Mouse (Mus musculus) cerebellum, adult 9-11 months (tissue): ENCODE measurements around the gene Msi2.

Experiments
- DNase-seq: peaks from one replicate; pipeline ENCODE4 v3.0.0; 2022

Gene Msi2

DNA sequence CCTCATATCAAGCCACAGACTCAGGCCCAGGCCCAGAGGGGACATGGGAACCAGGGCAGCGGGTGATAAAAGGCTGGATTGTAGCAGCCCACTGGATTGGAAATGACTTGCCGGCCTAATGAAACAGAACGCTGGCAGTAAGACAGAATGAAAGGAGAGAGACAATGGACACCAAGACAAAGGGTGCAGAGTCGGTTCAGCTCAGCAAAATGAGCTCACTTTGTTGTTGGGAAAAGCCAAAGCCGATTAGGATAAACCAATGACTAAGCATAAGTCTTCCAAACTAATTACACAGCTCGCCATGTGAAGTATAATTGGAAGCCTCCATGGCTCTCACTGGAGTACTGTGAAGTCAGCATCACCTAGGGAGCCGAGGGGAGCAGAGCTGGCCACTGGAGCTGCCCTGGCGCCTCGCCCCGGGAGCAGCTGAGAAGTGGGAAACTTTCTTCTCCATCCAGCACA lies 133.1 kb downstream of the Msi2 start:
- DNase-seq = no peak

DNA sequence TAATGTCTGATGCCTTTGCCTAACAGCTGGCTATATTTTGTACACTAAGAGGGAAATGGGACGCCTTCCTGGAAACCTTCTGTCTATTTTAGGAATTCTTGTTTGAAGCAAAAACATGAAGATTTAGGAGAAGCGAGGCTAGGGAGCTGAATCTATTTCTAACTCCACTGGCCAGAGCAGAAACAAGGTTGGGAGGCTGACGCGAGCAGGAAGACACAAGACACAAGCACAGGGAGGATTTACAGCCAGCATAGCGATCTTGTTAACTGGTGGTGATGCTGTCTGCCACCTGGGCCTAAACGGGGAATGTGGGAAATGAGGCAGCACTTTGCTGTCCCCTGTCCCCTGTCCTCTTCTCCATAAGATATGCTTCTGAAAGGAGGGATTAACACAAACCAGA lies 134.4 kb downstream of the Msi2 start:
- DNase-seq = no peak

DNA sequence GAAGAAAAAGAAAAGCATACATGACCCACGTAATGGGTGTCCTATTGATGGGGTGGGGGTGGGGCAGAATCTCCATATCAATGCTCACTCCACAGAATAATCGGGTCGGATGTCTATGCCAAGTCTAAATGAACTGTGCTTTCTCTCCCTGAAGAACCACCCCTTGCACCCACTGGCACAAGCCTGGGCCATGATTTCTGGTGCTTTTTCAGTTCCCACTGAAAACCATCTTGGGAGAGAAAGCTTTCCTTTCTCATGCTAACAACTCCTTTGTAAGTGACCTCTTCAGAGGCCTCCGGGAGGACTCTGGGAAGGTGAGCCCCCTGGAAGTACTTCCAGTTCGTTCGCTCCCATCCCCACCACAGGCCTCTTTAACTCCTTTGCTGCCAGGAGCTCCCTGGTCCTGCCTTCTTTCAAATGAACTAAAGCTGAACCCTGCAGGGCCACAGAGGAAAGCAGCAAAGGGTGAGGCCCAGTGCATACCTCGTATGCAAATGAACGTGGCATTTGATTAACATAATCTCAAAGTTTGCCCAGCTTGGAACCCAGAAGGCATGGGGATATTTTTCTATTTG lies 135.0 kb downstream of the Msi2 start:
- DNase-seq = no peak

DNA sequence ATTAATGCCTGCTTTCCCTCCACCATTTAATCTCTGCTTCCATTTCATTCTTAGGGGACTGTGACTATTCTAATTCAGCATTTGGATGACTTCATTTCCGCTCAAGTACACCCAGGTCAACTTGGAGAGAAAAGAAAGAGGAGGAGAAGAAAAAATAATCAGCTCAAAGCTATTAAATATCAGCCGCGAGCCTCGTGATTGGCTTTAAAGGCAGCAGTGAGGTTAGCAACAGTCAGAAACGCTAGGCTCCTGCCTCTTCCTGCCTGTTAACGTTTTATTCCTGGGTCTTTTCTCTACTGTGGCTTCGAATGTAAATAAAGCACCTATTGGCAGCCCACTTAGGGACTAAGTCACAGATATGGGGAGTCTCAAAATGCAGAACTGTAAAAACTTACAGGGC lies 135.5 kb downstream of the Msi2 start:
- DNase-seq = no peak

DNA sequence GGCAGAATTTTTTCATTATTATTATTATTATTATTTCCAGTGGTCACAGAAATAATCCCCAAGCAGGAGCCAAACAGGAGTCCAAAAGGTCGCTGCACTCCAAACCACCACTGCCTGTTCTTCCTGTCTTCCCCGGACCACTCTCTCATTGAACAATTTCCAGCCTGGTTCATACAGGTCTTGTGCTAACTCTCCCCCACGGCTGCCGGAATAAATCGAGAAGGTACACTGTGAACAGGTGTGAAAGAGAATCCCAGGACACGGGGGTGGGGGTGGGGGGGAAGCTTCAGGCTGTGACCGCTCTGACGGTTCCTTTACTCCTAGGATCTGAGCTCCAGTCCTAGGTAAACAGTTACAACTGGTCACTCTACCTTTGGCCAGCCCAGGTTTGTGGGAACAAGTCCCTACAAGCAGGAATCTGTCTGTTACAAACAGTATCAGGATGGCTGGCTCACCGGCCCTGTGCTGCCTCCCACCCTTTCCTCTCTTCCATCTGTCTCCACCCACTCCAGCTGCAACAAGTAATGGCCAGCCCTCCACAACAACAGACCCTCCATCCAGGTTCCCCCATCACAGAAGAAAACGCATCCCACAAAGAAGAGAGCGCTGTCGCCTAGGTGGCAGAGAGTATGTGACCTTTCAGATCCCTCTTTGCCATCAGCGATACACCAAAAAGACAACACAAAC lies 136.1 kb downstream of the Msi2 start:
- no peak for DNase-seq

DNA sequence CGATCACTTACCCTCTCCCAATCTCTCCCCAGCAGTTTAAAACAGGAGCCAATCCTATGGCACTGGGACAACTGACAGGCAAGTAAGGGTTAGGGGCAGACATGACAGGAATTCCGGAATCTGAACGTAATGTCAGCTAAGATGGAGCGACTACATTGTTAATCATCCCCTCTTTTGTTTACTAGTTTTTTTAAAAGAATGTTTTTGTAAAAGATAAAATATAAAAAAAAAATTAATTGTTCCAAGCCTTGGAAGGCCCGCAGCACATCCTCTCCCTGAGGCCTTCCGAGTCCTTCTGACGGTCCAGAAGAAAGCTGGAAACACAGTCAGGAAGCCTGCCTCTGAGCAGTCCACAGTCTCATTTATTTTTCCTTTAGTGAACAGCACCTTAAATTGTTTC lies 136.9 kb downstream of the Msi2 start:
- DNase-seq = no peak

DNA sequence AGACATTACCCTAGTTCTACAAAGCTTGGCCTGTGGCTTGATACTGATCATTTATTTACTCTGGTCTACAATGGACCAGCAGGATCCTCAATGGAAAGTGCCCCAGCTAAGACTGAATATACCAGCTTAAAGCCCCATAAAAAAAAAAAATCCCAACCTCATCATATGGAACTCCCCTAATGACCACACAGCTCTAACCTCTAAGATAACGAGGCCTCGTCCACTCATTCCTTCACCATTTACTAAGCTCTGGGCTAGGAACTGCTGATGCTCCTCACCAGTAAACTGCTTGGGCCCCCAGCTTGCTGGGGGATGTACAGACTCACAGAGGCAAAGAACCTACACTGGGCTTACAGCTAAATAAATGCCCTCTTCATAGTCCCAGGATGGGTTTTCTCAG lies 139.6 kb downstream of the Msi2 start:
- no peak for DNase-seq

DNA sequence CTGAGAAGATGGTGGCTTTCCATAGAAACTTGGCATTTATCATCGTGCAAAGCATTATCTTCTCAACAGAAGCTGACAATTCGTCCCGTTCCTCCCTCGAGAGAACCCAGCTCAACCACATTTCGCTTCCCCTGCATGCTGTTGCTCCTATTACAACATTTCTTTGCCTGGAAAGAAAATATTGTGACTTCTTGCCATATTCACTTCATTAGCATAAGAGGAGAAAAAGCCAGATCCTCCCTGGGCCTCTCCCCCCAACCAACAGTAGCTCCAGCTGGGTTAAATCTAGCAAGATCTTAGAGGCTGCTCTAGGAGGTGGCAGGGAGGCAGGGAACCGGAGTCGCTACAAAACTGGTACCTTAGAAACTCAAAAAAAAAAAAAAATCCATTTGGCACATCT lies 141.2 kb downstream of the Msi2 start:
- DNase-seq = no peak

DNA sequence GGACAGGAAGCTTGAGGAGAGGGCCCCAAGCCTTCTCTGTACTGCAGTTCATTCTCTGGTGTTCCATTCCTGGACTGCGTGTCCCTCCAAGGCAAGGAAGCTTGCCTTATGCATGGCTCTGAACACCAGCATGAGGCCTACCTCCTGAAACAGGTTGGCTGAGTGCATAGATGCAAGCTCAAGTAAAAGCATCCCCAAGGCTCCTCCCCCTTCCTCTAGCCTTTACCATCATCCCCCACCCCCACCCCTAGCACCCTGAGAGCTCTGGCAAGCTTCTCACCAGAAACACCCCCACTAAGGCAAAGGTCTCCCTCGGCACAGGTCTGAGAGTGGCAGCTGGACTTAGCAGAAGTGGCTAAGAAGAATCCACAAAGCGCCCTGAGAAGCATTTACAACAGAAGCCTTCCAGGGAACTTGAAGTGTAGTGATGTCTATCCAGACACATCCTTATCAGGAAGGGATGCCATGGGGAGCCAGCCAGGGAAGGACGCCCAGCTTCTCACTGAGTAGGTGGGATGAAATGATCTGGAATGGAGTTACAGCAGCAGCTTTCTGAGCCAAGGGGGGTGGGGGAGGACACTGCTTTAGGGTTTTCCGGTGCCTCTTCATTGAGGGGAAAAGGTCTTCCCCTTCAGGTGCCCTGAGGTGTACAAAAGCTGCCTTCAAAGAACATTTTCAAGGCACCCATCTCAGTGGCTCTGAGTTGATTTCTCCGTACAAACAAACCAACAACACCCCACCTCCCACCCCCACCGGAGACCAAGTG lies 141.9 kb downstream of the Msi2 start:
- DNase-seq = no peak

DNA sequence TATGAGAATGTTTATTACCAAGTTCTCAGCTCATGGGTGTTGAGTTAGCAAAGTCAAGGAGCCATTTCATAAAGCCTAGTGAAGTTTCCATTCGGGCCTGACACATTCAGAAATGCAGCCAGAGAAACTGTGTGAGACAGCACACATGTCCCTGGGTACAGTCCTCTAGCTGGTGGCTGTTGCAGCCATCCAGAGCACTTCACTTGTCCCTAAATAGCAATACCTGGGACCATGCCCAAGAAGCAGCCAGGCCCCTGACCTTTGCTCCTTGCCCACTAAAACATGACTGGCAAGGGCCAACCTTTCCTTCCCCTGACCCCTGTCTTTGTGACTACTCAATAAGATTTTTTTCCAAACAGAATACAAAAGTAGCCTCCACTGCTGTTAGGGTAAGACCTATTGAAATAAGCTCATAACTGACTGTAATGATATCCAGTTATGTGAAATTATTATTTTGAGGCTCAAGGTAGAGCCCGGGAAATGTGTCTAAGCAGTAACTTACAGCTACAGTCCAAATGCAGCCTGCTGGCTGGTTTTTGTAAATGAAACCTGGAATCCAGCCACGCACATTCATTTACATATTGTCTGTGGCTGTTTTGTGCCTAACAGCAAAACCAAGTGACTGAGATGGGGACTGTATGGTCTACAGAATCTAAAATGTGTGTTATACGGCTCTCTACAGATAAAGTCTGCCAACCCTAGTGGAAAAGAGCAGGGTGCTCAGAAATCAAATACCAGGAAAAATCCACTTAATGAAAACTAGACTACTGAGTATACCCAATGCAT lies 143.5 kb downstream of the Msi2 start:
- DNase-seq = no peak

DNA sequence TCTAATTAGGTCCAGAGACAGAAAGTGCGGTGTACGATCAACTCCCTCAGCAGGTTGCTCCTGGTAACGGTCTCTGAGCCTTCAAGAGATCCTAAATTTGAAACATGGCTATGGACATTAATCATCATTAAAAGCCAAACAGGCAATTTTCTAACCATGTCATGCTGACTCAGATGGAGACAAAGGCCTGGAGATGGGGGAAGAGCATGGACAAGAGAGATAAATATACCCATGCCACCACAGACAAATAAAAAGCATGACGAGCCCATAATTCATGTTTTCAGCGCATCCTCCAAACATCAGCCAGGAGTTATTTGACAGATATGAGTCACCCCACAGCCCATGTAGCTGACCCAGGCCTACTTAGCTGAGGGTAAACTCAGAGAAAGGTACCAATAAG lies 145.3 kb downstream of the Msi2 start:
- DNase-seq = no peak

DNA sequence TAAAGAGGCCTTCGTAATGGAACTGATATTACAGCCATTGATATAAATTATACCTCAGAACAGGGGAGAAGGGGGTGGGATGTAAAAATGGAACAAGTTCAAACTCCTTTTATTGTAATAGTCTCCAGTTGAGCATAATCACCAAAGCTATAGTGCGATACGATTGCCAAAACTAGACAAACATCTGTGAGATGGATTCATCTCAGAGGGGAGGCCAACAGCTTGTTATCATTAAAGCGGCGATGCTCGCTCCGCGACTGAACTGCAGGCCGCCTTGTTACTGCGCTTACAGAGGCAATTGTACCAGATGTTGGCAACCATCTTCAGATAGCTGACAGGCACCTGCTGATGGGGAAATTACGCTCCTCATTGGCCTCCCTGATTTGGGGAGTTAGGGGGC lies 145.9 kb downstream of the Msi2 start:
- no peak for DNase-seq

DNA sequence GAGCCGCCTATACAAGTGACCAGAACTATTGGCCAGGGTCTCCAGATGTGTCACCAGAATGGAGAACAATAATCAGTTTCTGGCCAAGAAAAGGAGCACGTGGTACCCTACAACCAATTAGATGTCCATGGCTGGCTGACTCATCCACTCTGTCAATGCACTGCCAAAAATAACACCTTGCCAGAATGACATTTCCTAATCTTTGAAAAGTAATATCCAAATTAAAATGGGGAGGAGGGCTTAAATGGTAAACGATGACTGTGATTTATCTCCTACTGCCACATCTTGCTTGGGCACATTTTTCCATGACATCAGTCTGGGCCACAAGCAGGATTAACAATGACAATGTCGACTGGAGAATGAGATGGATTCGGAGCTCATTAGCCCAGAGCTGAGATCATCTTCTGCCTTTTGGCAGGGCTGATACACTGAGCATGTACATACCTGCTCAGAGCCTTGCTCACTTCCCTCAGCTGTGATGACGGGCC lies 147.6 kb downstream of the Msi2 start:
- DNase-seq = no peak

DNA sequence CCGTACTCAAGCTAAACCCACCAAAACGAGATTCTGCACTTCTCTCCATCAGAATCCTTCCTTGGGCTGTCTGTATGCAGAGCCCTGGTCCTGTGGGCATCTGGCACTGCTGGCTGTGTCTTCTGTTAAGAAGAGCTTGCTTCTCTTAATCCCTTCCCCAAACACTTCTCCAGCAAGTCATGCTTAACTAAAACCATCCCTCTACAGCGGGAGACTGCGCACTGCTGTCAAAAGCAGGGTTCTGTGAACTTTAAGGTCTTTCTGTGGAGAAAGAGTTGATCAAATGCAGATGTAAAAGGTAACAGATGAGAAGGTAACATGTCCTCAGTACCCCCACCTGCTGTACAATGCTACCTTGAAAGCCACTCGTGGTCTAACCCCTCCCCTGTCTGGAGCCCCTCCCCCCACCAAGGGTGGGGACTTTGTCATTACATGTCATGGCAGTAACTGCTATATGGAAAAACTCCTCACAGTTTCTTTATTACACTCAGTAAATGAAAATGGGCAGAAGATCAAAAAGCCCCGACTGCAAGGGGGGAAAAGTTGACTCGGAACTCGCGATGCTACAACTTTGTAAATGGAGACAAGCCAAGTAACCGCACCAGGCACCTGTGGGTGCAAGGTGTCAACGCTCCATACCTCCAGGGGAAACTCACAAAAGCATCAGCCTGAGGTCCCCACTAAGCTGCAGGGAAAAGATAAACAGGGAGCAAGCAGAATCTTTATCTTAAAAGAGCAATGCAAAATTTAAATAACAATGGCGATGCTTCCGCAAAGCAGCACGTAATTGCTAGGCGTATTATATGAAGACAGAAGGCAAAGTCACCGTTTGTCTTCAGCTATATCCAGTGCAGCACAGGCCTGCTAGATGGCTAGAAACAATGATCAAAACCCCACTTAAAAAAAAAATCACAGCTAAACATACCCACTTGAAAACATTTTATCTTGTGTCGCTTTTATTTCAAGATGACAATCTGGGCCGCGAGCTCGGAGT lies 151.4 kb downstream of the Msi2 start:
- no peak for DNase-seq

DNA sequence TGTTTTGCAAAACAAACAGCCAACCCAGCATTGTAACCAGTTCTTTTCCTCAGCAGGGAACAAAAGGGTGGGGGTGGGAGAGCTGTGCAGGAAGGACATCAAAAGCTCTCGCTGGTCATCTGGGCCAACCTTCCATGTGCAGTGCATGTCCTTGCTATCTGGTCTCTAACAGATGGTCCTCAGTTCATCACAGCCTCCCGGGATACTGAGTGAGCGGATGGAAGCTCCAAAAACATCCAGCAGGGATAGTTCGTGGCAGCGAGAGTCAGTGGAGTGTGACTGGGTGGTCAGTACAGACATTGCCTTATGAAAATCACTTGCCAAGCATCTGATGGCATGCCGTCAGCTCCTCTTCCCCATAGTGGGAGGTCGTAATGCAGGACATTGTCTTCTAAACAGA lies 153.5 kb downstream of the Msi2 start:
- DNase-seq = peak; percentile 61

DNA sequence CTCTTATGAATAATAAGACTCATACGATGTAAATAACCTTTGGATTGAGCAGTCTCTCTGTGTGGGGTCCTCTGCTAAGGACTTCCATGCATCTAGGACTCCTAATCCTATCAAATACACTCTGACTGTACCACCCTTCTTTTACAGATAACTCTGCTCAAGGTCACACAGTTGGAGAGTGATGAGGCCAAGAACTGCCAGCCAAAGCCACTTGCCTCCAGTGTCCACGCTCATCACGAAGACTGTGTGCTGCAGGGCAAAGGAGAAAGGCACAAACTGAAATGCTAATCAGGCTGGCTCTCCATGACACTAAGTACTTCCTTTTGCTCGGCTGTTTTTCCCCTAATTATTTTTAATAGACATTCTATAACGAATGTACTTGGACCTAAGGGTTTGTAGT lies 153.9 kb downstream of the Msi2 start:
- no peak for DNase-seq

DNA sequence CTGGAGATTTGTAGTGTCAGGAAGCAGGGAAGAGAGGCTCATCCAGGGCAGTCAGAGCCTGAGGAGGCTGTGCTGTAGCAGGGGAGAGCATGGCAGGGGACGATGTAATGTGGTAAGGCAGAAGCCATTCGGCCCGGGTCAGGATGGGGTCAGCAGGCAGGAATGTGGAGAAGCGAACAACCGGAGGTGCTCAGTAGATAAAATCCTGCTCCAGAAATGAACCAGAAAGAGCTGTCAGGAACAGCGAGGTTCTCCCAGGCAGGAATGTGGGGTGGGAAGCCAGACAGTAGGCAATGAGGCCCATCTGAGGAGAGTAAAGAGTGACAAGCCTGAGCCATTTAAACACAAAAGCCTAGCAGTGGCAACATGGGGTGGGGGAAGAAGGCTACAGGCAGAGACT lies 157.1 kb downstream of the Msi2 start:
- no peak for DNase-seq

DNA sequence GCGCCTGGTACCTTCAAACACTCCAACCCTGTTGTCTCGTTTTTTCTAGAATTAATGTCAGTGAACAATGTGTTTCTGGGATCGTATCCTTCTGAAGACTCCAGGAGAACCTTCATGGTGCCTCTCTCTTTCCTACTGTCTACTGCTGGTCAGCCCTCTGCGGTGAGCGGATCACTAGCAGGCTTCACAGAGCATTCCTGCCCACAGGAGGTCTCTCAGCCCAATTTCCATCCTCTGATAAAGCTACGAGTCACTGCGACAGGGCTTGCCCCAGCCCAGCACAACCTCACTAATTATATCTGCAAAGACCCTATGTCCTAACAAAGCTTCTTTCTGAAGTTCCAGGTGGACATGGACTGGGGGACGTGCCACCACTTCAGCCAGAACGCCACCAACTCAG lies 157.7 kb downstream of the Msi2 start:
- DNase-seq = no peak

DNA sequence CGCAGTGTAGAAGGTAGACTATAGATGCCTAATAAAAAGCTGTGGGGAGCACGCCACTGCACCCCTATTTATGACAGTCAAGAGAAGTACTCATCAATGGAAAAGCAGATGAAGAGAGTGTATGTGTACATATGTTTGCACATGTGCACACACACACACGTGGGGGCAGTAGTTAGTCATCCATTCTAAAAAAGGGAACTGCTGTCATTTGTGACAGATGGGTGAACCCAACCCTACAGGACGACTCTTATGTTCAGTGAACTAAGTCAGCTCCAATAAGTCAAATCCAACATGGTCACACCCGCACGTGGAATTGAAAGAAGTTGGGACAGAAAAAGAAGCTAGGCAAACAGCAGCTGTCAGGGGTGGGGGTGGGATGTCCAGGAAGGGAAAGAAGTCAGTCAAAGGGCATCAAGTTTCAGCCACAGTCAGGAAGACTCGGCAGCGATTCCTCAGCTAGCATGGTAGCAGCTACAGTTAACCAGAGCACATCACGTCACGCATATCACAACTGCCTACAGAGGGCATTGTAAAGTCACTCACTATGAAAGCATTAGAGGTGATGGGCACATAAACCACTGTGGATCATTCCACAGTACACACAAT lies 158.8 kb downstream of the Msi2 start:
- DNase-seq = no peak

DNA sequence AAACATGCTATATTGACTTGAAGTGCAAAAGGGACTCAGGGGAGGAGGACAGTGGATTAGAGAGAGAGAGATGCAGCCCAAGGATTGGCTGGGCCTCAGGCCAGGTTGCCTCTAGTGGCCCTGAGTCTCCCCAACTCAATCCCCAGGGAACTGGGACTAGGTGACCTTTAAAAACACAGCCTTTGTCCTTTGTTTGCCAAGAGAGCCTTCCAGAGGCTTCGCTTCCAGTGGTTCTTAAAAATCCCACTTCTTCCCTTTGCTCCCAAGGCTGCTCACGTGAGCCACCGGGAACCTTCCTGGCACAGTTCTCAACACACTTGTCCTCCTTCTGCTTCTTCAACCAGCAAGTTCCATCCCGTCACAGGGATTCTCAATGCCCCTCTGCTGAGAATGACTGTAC lies 159.6 kb downstream of the Msi2 start:
- no peak for DNase-seq

DNA sequence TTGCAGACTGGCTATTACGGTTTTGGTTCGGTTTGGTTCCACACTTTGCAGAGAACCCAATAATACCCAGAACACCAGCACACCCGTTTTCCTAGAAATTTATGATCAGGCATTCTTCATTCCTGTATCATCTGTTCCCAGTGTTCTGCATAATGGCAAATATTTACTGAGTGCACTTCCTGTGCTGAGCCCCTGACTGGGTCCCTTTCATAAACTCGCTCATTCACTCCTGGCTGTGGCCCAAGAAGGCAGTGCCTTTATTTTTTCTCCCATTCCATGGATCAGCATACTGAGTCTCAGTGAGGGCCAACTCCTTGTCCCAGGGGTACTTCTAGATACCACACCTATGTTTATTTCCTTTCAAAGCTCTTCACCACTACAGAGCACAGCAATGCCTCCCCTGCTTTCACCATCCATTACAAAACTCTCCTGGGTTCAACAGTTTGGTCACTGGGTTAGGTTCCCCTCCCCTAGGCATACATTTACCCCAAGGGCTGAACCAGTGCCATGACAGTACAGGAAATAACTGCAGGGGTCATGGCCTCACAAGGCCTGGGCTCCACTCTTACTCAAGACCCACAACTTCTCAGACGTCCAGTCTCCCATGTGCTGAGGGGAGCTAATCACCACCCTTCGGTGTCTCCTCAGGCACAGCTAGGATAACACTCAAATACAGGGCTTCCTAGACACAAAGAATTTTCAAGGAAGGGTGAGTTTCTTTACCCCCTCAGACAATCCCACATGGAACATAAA lies 160.3 kb downstream of the Msi2 start:
- no peak for DNase-seq
